Mouse (Mus musculus): ENCODE results near the gene Cacna2d1. TPM values are rescaled to one million over a fixed set of nuclear protein-coding genes. Genes with fewer than 3 reads are reported as not detected.

Cacna2d1 gene
- polyA plus RNA-seq, 1 experiment from 2014 or later, result 0.25 TPM

GRCm38 (mm10) chr5:15991428-15992139 is 57.1 kb downstream of the Cacna2d1 start:
- Histone ChIP-seq H3K27me3 (ENCODE audit: insufficient read depth, low read length) (no peaks in the 10 kb centered on the region), H3K4me2 (ENCODE audit: low read depth, low read length) (no peak overlapping the region), H3K4me3 (ENCODE audit: low read depth, low read length) (no peak overlapping the region), H3K27ac (ENCODE audit: low read depth) (no peak overlapping the region), H3K9ac (replicated peaks) (no peak overlapping the region), H3K9me3 (ENCODE audit: low read length) (no peaks in the 10 kb centered on the region), H3K36me3 (replicated peaks; ENCODE audit: insufficient read depth, low read length) (no peaks in the 10 kb centered on the region), H3K4me1 (ENCODE audit: insufficient read depth) (no peaks in the 10 kb centered on the region)
- ATAC-seq, result no peak
- DNase-seq, result no peak
- WGBS (ENCODE audit: insufficient replicate concordance), result 72% methylated on average over 12 of the region's 12 CpGs
- no peak for TF ChIP-seq CTCF (IDR thresholded peaks at IDR 0.05; ENCODE audit: low read depth)
- TF ChIP-seq EP300 (IDR thresholded peaks at IDR 0.05; ENCODE audit: low read depth), result no peak

- Histone ChIP-seq H3K4me3 (ENCODE audit: low read depth, low read length) (no peak overlapping the region), H3K27me3 (ENCODE audit: insufficient read depth, low read length) (no peaks in the 10 kb centered on the region), H3K9ac (replicated peaks) (no peak overlapping the region), H3K4me1 (ENCODE audit: insufficient read depth) (no peaks in the 10 kb centered on the region), H3K36me3 (replicated peaks; ENCODE audit: insufficient read depth, low read length) (no peaks in the 10 kb centered on the region), H3K9me3 (ENCODE audit: low read length) (no peaks in the 10 kb centered on the region), H3K4me2 (ENCODE audit: low read depth, low read length) (no peak overlapping the region), H3K27ac (ENCODE audit: low read depth) (no peak overlapping the region)
- 78% methylated on average over 4 of the region's 4 CpGs for WGBS (ENCODE audit: insufficient replicate concordance)
- ATAC-seq (no peak), DNase-seq (no peak)
- no peak for TF ChIP-seq EP300 (IDR thresholded peaks at IDR 0.05; ENCODE audit: low read depth)
- TF ChIP-seq CTCF (IDR thresholded peaks at IDR 0.05; ENCODE audit: low read depth), result no peak
Observed at GRCm38 (mm10) chr5:15993252-15993944, 58.9 kb downstream of the Cacna2d1 start.

- ATAC-seq, result no peak
- Histone ChIP-seq H3K9ac (replicated peaks) (no peak overlapping the region), H3K27me3 (ENCODE audit: insufficient read depth, low read length) (no peaks in the 10 kb centered on the region), H3K27ac (ENCODE audit: low read depth) (no peak overlapping the region), H3K36me3 (replicated peaks; ENCODE audit: insufficient read depth, low read length) (no peaks in the 10 kb centered on the region), H3K4me3 (ENCODE audit: low read depth, low read length) (no peak overlapping the region), H3K4me1 (ENCODE audit: insufficient read depth) (no peaks in the 10 kb centered on the region), H3K4me2 (ENCODE audit: low read depth, low read length) (no peak overlapping the region), H3K9me3 (ENCODE audit: low read length) (no peaks in the 10 kb centered on the region)
- WGBS (ENCODE audit: insufficient replicate concordance), result 79% methylated on average over 3 of the region's 3 CpGs
- TF ChIP-seq CTCF (IDR thresholded peaks at IDR 0.05; ENCODE audit: low read depth) (no peak), EP300 (IDR thresholded peaks at IDR 0.05; ENCODE audit: low read depth) (no peak)
- DNase-seq, result no peak
Observed at GRCm38 (mm10) chr5:15997190-15997589, 62.7 kb downstream of the Cacna2d1 start.

- no peaks in the 10 kb centered on the region for H3K9me3 ChIP-seq (ENCODE audit: low read length)
- H3K27me3 ChIP-seq (ENCODE audit: insufficient read depth, low read length), result no peaks in the 10 kb centered on the region
- no peak overlapping the region for H3K27ac ChIP-seq (ENCODE audit: low read depth)
- 80% methylated on average over 1 of the region's 1 CpGs for WGBS (ENCODE audit: insufficient replicate concordance)
- DNase-seq (no peak), ATAC-seq (no peak)
- no peaks in the 10 kb centered on the region for H3K36me3 ChIP-seq (replicated peaks; ENCODE audit: insufficient read depth, low read length)
- TF ChIP-seq EP300 (IDR thresholded peaks at IDR 0.05; ENCODE audit: low read depth), result no peak
- no peak for TF ChIP-seq CTCF (IDR thresholded peaks at IDR 0.05; ENCODE audit: low read depth)
- H3K4me1 ChIP-seq (ENCODE audit: insufficient read depth), result no peaks in the 10 kb centered on the region
- no peak overlapping the region for H3K9ac ChIP-seq (replicated peaks)
- no peak overlapping the region for H3K4me3 ChIP-seq (ENCODE audit: low read depth, low read length)
- no peak overlapping the region for H3K4me2 ChIP-seq (ENCODE audit: low read depth, low read length)
Observed at GRCm38 (mm10) chr5:15997769-15998168, 63.3 kb downstream of the Cacna2d1 start.

- TF ChIP-seq CTCF (IDR thresholded peaks at IDR 0.05; ENCODE audit: low read depth), result no peak
- TF ChIP-seq EP300 (IDR thresholded peaks at IDR 0.05; ENCODE audit: low read depth), result no peak
- WGBS (ENCODE audit: insufficient replicate concordance), result 88% methylated on average over 2 of the region's 2 CpGs
- ATAC-seq, result no peak
Observed at GRCm38 (mm10) chr5:16000917-16001316, 66.4 kb downstream of the Cacna2d1 start.

GRCm38 (mm10) chr5:16002431-16003063 is 68.1 kb downstream of the Cacna2d1 start:
- Histone ChIP-seq H3K27me3 (ENCODE audit: insufficient read depth, low read length) (no peaks in the 10 kb centered on the region), H3K4me1 (ENCODE audit: insufficient read depth) (no peaks in the 10 kb centered on the region), H3K9me3 (ENCODE audit: low read length) (no peaks in the 10 kb centered on the region), H3K9ac (replicated peaks) (no peak overlapping the region), H3K36me3 (replicated peaks; ENCODE audit: insufficient read depth, low read length) (no peaks in the 10 kb centered on the region), H3K4me3 (ENCODE audit: low read depth, low read length) (no peak overlapping the region), H3K4me2 (ENCODE audit: low read depth, low read length) (no peak overlapping the region), H3K27ac (ENCODE audit: low read depth) (no peak overlapping the region)
- WGBS (ENCODE audit: insufficient replicate concordance), result 38% methylated on average over 9 of the region's 9 CpGs
- no peak for TF ChIP-seq EP300 (IDR thresholded peaks at IDR 0.05; ENCODE audit: low read depth)
- no peak for TF ChIP-seq CTCF (IDR thresholded peaks at IDR 0.05; ENCODE audit: low read depth)
- no peak for ATAC-seq
- no peak for DNase-seq

More at GRCm38 (mm10) chr5:16000917-16001316, 66.4 kb downstream of the Cacna2d1 start:
- Histone ChIP-seq H3K9ac (replicated peaks) (no peak overlapping the region), H3K27ac (ENCODE audit: low read depth) (no peak overlapping the region), H3K9me3 (ENCODE audit: low read length) (no peaks in the 10 kb centered on the region), H3K36me3 (replicated peaks; ENCODE audit: insufficient read depth, low read length) (no peaks in the 10 kb centered on the region), H3K4me1 (ENCODE audit: insufficient read depth) (no peaks in the 10 kb centered on the region), H3K4me2 (ENCODE audit: low read depth, low read length) (no peak overlapping the region), H3K4me3 (ENCODE audit: low read depth, low read length) (no peak overlapping the region), H3K27me3 (ENCODE audit: insufficient read depth, low read length) (no peaks in the 10 kb centered on the region)
- DNase-seq, result no peak
